Mouse (Mus musculus) embryonic facial prominence, embryonic 12.5 days (tissue): ENCODE measurements around the gene Megf6. TPM values are rescaled to one million over a fixed set of nuclear protein-coding genes. Genes with fewer than 3 reads are reported as not detected.

ENCODE experiments used
- ATAC-seq: fragments of 200-750 bp; cut with Nextera tagmentation; 2 replicates; pipeline ENCODE4 v1.8.0; 2017; ENCODE audit not compliant: insufficient number of reproducible peaks, insufficient read depth, low FRiP score, low TSS enrichment
- H3K27ac ChIP-seq: fragments of 300-500 bp; sonication (generic); 2 replicates; pipeline ENCODE4 v1.5.1; 2016; ENCODE audit warnings: mild to moderate bottlenecking
- H3K27me3 ChIP-seq: fragments of 300-500 bp; sonication (generic); 2 replicates; pipeline ENCODE4 v1.6.1; 2016; ENCODE audit warnings: mild to moderate bottlenecking, moderate library complexity
- H3K36me3 ChIP-seq: fragments of 300-500 bp; sonication (generic); 2 replicates; pipeline ENCODE4 v1.6.1; 2016; ENCODE audit warnings: mild to moderate bottlenecking
- H3K4me1 ChIP-seq: fragments of 300-500 bp; sonication (generic); 2 replicates; pipeline ENCODE4 v1.6.1; 2016
- H3K4me2 ChIP-seq: fragments of 300-500 bp; sonication (generic); replicated peaks from 2 replicates; pipeline ENCODE4 v1.6.1; 2016; ENCODE audit warnings: mild to moderate bottlenecking, moderate library complexity
- H3K4me3 ChIP-seq: fragments of 300-500 bp; sonication (generic); 2 replicates; pipeline ENCODE4 v1.5.1; 2016; ENCODE audit warnings: mild to moderate bottlenecking
- H3K9ac ChIP-seq: fragments of 300-500 bp; sonication (generic); 2 replicates; pipeline ENCODE4 v1.6.1; 2016; ENCODE audit warnings: mild to moderate bottlenecking, moderate library complexity
- H3K9me3 ChIP-seq: fragments of 300-500 bp; sonication (generic); 2 replicates; pipeline ENCODE4 v1.6.1; 2016; ENCODE audit warnings: mild to moderate bottlenecking, moderate library complexity
- WGBS: fragments of 180-500 bp; shearing (Covaris S2); methylation state at CpG from one replicate; pipeline ENCODE4 v1.1.7; 2016; 5-methylcytosine and 5-hydroxymethylcytosine counted together
- polyA plus RNA-seq: library from polyadenylated mRNA; unstranded; fragments of >200 nt; fragmentation: Nextera tagmentation; extraction: Ambion mirVana; gene quantifications from 2 replicates; pipeline ENCODE4 v1.2.1, GENCODE M21; 2016

Megf6 gene
- 60.5 and 63.2 TPM in 2 replicates for polyA plus RNA-seq

GRCm38 (mm10) chr4:154170506-154171150 lies at the start of gene Megf6:
TSS of gene Megf6 (plus strand) at chr4:154170730.
- Histone ChIP-seq H3K4me2 (peak within 1 kb of the TSS; percentile 93), H3K4me1 (peaks cover 40% of the 10 kb centered on the region), H3K27me3 (peaks cover 27% of the 10 kb centered on the region), H3K9ac (peak within 1 kb of the TSS; percentile 68), H3K36me3 (no peaks in the 10 kb centered on the region), H3K9me3 (no peaks in the 10 kb centered on the region), H3K4me3 (peak within 1 kb of the TSS; percentile 65), H3K27ac (peak within 1 kb of the TSS; percentile 75)
- peak; percentile 65 for ATAC-seq
- WGBS, result under 1% methylated on average over 53 of the region's 61 CpGs

DNA sequence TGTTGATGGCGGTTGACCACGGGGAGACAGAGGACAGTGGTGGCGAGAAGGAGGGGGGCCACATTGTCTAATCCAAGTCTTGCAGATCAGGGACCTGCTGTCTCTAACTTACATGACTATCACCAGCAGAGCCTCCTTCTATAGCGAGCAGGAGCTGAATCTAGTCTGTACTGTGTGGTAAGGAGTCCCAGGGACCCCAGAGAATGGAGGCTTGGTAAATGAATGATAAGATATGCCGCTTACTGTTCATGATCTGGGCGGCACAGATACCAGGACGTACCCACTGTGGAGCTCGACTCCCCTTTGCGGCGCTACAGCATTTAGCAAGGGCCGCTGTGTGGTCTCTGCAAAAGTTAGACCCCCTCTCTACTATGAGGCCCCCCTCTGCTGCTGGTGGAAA lies 48.7 kb upstream of the Megf6 start:
- Histone ChIP-seq H3K27me3 (peaks cover 15% of the 10 kb centered on the region; the same call in 1 of the 2 replicates), H3K27ac (no peak overlapping the region), H3K4me1 (no peaks in the 10 kb centered on the region), H3K4me3 (no peak overlapping the region), H3K9me3 (no peaks in the 10 kb centered on the region), H3K36me3 (no peaks in the 10 kb centered on the region), H3K4me2 (no peak overlapping the region), H3K9ac (no peak overlapping the region)
- no peak for ATAC-seq
- WGBS, result 78% methylated on average over 11 of the region's 11 CpGs

- Histone ChIP-seq H3K4me1 (no peaks in the 10 kb centered on the region), H3K4me3 (no peak overlapping the region), H3K9me3 (no peaks in the 10 kb centered on the region), H3K36me3 (no peaks in the 10 kb centered on the region), H3K27me3 (peaks cover 15% of the 10 kb centered on the region; the same call in 1 of the 2 replicates), H3K9ac (no peak overlapping the region), H3K27ac (no peak overlapping the region), H3K4me2 (no peak overlapping the region)
- WGBS, result 74% methylated on average over 7 of the region's 7 CpGs
- no peak for ATAC-seq
Observed at GRCm38 (mm10) chr4:154122374-154122773, 48.2 kb upstream of the Megf6 start.

GRCm38 (mm10) chr4:154123553-154123952 lies 47.0 kb upstream of the Megf6 start:
- ATAC-seq, result no peak
- H3K4me2 ChIP-seq, result no peak overlapping the region
- H3K4me3 ChIP-seq, result no peak overlapping the region
- 69% methylated on average over 6 of the region's 6 CpGs for WGBS
- peaks cover 15% of the 10 kb centered on the region; the same call in 1 of the 2 replicates for H3K27me3 ChIP-seq
- H3K36me3 ChIP-seq, result no peaks in the 10 kb centered on the region
- no peak overlapping the region for H3K27ac ChIP-seq
- H3K4me1 ChIP-seq, result no peaks in the 10 kb centered on the region
- no peaks in the 10 kb centered on the region for H3K9me3 ChIP-seq
- no peak overlapping the region for H3K9ac ChIP-seq

GRCm38 (mm10) chr4:154125202-154125601 lies 45.3 kb upstream of the Megf6 start:
- no peak for ATAC-seq
- 72% methylated on average over 5 of the region's 5 CpGs for WGBS
- peaks cover 15% of the 10 kb centered on the region; the same call in 1 of the 2 replicates for H3K27me3 ChIP-seq

GRCm38 (mm10) chr4:154127273-154127672 lies 43.3 kb upstream of the Megf6 start:
- Histone ChIP-seq H3K27me3 (peaks cover 10% of the 10 kb centered on the region; the same call in 1 of the 2 replicates), H3K9ac (no peak overlapping the region), H3K4me2 (no peak overlapping the region), H3K4me3 (no peak overlapping the region), H3K9me3 (no peaks in the 10 kb centered on the region), H3K36me3 (no peaks in the 10 kb centered on the region), H3K27ac (no peak overlapping the region), H3K4me1 (no peaks in the 10 kb centered on the region)
- ATAC-seq, result no peak
- WGBS, result 74% methylated on average over 3 of the region's 3 CpGs

More at GRCm38 (mm10) chr4:154125202-154125601, 45.3 kb upstream of the Megf6 start:
- H3K36me3 ChIP-seq, result no peaks in the 10 kb centered on the region
- H3K4me2 ChIP-seq, result no peak overlapping the region
- H3K27ac ChIP-seq, result no peak overlapping the region
- no peaks in the 10 kb centered on the region for H3K4me1 ChIP-seq
- H3K4me3 ChIP-seq, result no peak overlapping the region
- H3K9me3 ChIP-seq, result no peaks in the 10 kb centered on the region
- H3K9ac ChIP-seq, result no peak overlapping the region

GRCm38 (mm10) chr4:154129950-154130349 lies 40.6 kb upstream of the Megf6 start:
- Histone ChIP-seq H3K9ac (no peak overlapping the region), H3K4me1 (no peaks in the 10 kb centered on the region), H3K9me3 (no peaks in the 10 kb centered on the region), H3K36me3 (no peaks in the 10 kb centered on the region), H3K4me3 (no peak overlapping the region), H3K27me3 (peaks cover 24% of the 10 kb centered on the region), H3K27ac (no peak overlapping the region), H3K4me2 (no peak overlapping the region)
- ATAC-seq, result no peak

GRCm38 (mm10) chr4:154131894-154132293 lies 38.6 kb upstream of the Megf6 start:
- H3K4me1 ChIP-seq, result no peaks in the 10 kb centered on the region
- H3K36me3 ChIP-seq, result no peaks in the 10 kb centered on the region
- WGBS, result 83% methylated on average over 4 of the region's 4 CpGs
- H3K4me2 ChIP-seq, result no peak overlapping the region
- H3K9me3 ChIP-seq, result no peaks in the 10 kb centered on the region
- H3K4me3 ChIP-seq, result no peak overlapping the region
- H3K9ac ChIP-seq, result no peak overlapping the region
- H3K27me3 ChIP-seq, result peaks cover 34% of the 10 kb centered on the region
- H3K27ac ChIP-seq, result no peak overlapping the region
- ATAC-seq, result no peak

DNA sequence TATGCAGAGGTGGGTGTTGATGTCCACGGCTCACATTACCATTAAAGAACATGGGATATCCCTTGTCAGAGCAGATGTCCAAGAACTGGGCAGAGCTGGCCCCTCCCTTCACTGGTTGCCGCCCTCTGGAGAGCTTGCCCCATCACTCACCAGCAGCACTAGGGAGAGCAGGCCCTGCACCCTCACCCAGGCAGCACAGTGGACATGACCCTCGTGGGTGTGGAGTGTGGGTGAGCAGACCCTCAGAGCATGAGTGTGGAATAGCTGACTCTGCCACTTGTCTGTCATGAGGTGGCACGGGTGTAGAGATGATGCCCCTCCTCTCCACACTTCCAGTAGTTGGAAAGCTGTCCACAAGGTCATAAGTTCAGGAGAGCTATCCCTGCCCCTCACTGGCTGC lies 35.7 kb upstream of the Megf6 start:
- Histone ChIP-seq H3K27ac (no peak overlapping the region), H3K27me3 (peaks cover 64% of the 10 kb centered on the region), H3K4me1 (peaks cover 5% of the 10 kb centered on the region), H3K9me3 (no peaks in the 10 kb centered on the region), H3K4me3 (no peak overlapping the region), H3K36me3 (no peaks in the 10 kb centered on the region), H3K9ac (no peak overlapping the region), H3K4me2 (no peak overlapping the region)
- WGBS, result 70% methylated on average over 4 of the region's 4 CpGs
- ATAC-seq, result 0 out of 2 replicates have a peak, but pooled peaks have one; percentile 47

DNA sequence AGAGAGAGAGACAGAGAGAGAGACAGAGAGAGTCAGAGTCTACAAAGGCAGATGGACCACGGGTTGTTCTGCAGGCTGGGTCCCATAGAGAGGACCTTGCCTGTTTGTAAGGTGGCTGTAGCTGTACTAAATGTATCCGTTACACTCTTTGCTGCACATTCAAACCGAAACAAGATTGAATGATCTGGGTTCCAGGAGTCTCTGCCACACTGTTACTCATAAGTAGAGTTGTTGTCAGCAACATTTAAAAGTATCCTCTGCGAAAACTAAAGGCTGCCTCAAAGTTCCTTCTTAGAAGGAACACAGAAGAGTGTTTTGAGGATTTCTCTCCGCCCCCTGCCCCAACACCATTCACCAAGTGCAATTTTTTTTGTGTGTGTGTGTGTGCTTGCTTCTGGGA lies 33.4 kb upstream of the Megf6 start:
- H3K4me1 ChIP-seq, result peaks cover 20% of the 10 kb centered on the region
- no peak overlapping the region for H3K4me3 ChIP-seq
- no peaks in the 10 kb centered on the region for H3K36me3 ChIP-seq
- WGBS, result 61% methylated on average over 5 of the region's 5 CpGs
- no peak overlapping the region for H3K27ac ChIP-seq
- no peak overlapping the region for H3K9ac ChIP-seq
- ATAC-seq, result no peak
- H3K4me2 ChIP-seq, result no peak overlapping the region
- no peaks in the 10 kb centered on the region for H3K9me3 ChIP-seq
- peaks cover 85% of the 10 kb centered on the region for H3K27me3 ChIP-seq

- Histone ChIP-seq H3K36me3 (no peaks in the 10 kb centered on the region), H3K4me3 (peak overlapping the region; percentile 50), H3K4me1 (peaks cover 26% of the 10 kb centered on the region), H3K27me3 (peaks cover 73% of the 10 kb centered on the region), H3K4me2 (peak overlapping the region; percentile 94), H3K27ac (no peak overlapping the region), H3K9me3 (no peaks in the 10 kb centered on the region), H3K9ac (peak overlapping the region; percentile 65)
- WGBS, result under 1% methylated on average over 59 of the region's 59 CpGs
- ATAC-seq, result no peak
Observed at GRCm38 (mm10) chr4:154139671-154140181, 30.8 kb upstream of the Megf6 start.

DNA sequence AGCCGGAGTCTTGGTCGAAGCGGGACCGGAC lies 30.5 kb upstream of the Megf6 start, which contains the start of gene Trp73:
Gene Trp73 (minus strand): TSS at position 27 of the 31 bp plus-strand sequence.
- ATAC-seq, result no peak
- peaks cover 26% of the 10 kb centered on the region for H3K4me1 ChIP-seq
- no peaks in the 10 kb centered on the region for H3K36me3 ChIP-seq
- WGBS, result 0% methylated on average over 4 of the region's 4 CpGs
- H3K4me3 ChIP-seq, result peak within 1 kb of the TSS; percentile 50
- no peaks in the 10 kb centered on the region for H3K9me3 ChIP-seq
- H3K4me2 ChIP-seq, result peak within 1 kb of the TSS; percentile 94
- peak within 1 kb of the TSS; percentile 65 for H3K9ac ChIP-seq
- H3K27ac ChIP-seq, result no peak within 1 kb of the TSS
- peaks cover 70% of the 10 kb centered on the region for H3K27me3 ChIP-seq
